Mouse (Mus musculus): Measurements from ENCODE around the gene Flnb.

Gene Flnb

GRCm38 (mm10) chr14:7829181-7829580 is 11.4 kb downstream of the Flnb start:
- no peak for DNase-seq

GRCm38 (mm10) chr14:7831770-7832439 is 14.1 kb downstream of the Flnb start:
- no peak for DNase-seq

GRCm38 (mm10) chr14:7832440-7832783 is 14.7 kb downstream of the Flnb start:
- DNase-seq = no peak

GRCm38 (mm10) chr14:7833458-7833857 is 15.7 kb downstream of the Flnb start:
- DNase-seq = no peak

- no peak for DNase-seq
Observed at GRCm38 (mm10) chr14:7838564-7839089, 20.9 kb downstream of the Flnb start.

GRCm38 (mm10) chr14:7839950-7840514 is 22.3 kb downstream of the Flnb start:
- no peak for DNase-seq

GRCm38 (mm10) chr14:7842631-7843332 is 25.0 kb downstream of the Flnb start:
- DNase-seq = peak; percentile 69

- DNase-seq = no peak
Observed at GRCm38 (mm10) chr14:7846696-7847095, 28.9 kb downstream of the Flnb start.

- DNase-seq = peak; percentile 77
Observed at GRCm38 (mm10) chr14:7847746-7848232, 30.0 kb downstream of the Flnb start.

GRCm38 (mm10) chr14:7850913-7851312 is 33.2 kb downstream of the Flnb start:
- no peak for DNase-seq

GRCm38 (mm10) chr14:7851543-7852065 is 33.8 kb downstream of the Flnb start:
- DNase-seq = no peak

- peak; percentile 56 for DNase-seq
Observed at GRCm38 (mm10) chr14:7853691-7854090, 35.9 kb downstream of the Flnb start.

GRCm38 (mm10) chr14:7854366-7854765 is 36.6 kb downstream of the Flnb start:
- no peak for DNase-seq

GRCm38 (mm10) chr14:7855101-7855500 is 37.3 kb downstream of the Flnb start:
- DNase-seq = no peak

GRCm38 (mm10) chr14:7855501-7855900 is 37.7 kb downstream of the Flnb start:
- no peak for DNase-seq

- DNase-seq = no peak
Observed at GRCm38 (mm10) chr14:7856348-7856747, 38.6 kb downstream of the Flnb start.

- DNase-seq = no peak
Observed at GRCm38 (mm10) chr14:7857835-7858234, 40.1 kb downstream of the Flnb start.

- no peak for DNase-seq
Observed at GRCm38 (mm10) chr14:7858430-7858829, 40.7 kb downstream of the Flnb start.

- DNase-seq = no peak
Observed at GRCm38 (mm10) chr14:7860525-7861154, 42.9 kb downstream of the Flnb start.

- no peak for DNase-seq
Observed at GRCm38 (mm10) chr14:7861275-7861674, 43.5 kb downstream of the Flnb start.

- DNase-seq = no peak
Observed at GRCm38 (mm10) chr14:7862226-7862625, 44.5 kb downstream of the Flnb start.

GRCm38 (mm10) chr14:7863199-7863598 is 45.4 kb downstream of the Flnb start:
- no peak for DNase-seq

- no peak for DNase-seq
Observed at GRCm38 (mm10) chr14:7863871-7864505, 46.2 kb downstream of the Flnb start.

Data from retina, postnatal 1 day (tissue).